Mouse (Mus musculus) cortical plate, adult 2 months (tissue): ENCODE results near the gene Lsm11. TPM values are rescaled to one million over a fixed set of nuclear protein-coding genes. Genes with fewer than 3 reads are reported as not detected.
A peak's percentile ranks its signal among the peaks of the same experiment; 100 is the strongest.

Experiments used
- H3K27ac ChIP-seq: fragments of 200-500 bp; 2 replicates; pipeline ENCODE4 v1.5.1; 2012; ENCODE audit warnings: low read length, control low read depth, inconsistent platforms; ENCODE audit not compliant: insufficient read depth
- H3K4me1 ChIP-seq: fragments of 200-500 bp; 2 replicates; pipeline ENCODE4 v1.6.1; 2011; ENCODE audit warnings: low read length; ENCODE audit not compliant: control insufficient read depth, insufficient read depth
- H3K4me3 ChIP-seq: fragments of 200-500 bp; 2 replicates; pipeline ENCODE4 v1.5.1; 2011; ENCODE audit warnings: mild to moderate bottlenecking, low read length, control low read depth; ENCODE audit not compliant: insufficient read depth
- CTCF ChIP-seq: fragments of 200-500 bp; IDR thresholded peaks from 2 replicates; pipeline ENCODE4 v1.5.1; 2011; ENCODE audit warnings: mild to moderate bottlenecking, control low read depth, low read length; ENCODE audit not compliant: insufficient read depth; ENCODE audit errors: extremely low read depth
- POLR2A ChIP-seq: fragments of 200-500 bp; IDR thresholded peaks from 2 replicates; pipeline ENCODE4 v1.6.1; 2011; ENCODE audit warnings: mild to moderate bottlenecking, low read length, control low read depth; ENCODE audit not compliant: insufficient read depth; ENCODE audit errors: extremely low read depth
- polyA plus RNA-seq: library from polyadenylated mRNA; depleted of rRNA; stranded (reverse); fragments of >200 nt; gene quantifications from 2 replicates; pipeline ENCODE4 v1.2.3, GENCODE M21; 2012; rRNA removed

The Lsm11 gene
- polyA plus RNA-seq = 11.7 and 12.3 TPM in 2 replicates

DNA sequence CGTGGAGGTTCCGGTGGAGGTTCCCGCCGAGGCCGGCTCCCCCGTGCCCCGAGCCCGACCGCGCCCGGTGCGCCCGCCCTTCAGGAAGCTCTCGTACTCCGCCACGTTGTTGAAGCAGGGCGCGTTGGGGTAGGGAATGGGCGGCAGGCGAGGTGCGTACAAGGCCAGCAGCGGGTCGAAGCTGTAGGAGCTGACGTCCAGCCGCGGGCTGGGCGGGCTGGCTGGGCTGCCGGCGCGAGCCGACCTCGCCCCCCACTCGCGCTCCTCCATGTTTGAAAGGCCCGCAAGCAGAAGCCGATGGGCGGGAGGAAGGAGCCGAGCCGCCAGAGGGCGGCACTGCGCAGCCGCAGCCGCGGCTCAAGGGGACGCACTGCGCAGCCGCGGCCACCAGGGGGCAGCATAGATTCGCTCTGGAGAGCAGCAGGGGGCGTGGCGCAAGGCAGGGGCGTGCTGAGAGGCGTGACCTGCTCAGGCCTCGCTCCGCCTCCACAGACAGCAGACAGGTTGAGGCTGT, at the start of gene Lsm11:
TSS of gene Lsm11 (minus strand) at position 293 of the 514 bp plus-strand sequence.
- peaks cover 2% of the 10 kb centered on the region; the same call in 1 of the 2 replicates for H3K4me1 ChIP-seq
- 0 out of 2 replicates have a peak within 1 kb of the TSS, but pooled peaks have one; percentile 12 for H3K27ac ChIP-seq
- peak within 1 kb of the TSS; percentile 81 for H3K4me3 ChIP-seq
- TF ChIP-seq CTCF (peak; percentile 92), POLR2A (no peak)

DNA sequence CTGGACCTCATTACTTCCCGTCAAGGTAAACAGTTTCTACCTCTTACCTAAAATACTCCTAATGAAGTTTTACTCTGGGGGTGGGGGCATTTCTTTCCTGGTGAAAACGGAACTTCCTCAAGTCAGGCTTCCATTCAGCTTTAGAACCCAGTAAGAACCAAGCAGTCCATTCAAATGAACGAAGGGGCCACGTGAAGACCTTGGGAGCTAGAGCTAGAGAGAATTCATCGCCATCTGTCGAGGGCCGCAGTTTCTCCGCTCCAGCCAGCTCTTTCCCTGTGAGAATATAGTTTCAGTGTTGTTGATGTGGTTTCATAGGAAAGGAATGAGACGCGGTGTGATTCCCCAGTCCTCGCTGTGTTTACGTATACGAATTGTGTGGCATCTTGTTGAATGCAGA, 47.4 kb upstream of the Lsm11 start:
- no peaks in the 10 kb centered on the region for H3K4me1 ChIP-seq
- no peak for TF ChIP-seq CTCF
- no peak for TF ChIP-seq POLR2A
- H3K4me3 ChIP-seq = no peak overlapping the region
- no peak overlapping the region for H3K27ac ChIP-seq

DNA sequence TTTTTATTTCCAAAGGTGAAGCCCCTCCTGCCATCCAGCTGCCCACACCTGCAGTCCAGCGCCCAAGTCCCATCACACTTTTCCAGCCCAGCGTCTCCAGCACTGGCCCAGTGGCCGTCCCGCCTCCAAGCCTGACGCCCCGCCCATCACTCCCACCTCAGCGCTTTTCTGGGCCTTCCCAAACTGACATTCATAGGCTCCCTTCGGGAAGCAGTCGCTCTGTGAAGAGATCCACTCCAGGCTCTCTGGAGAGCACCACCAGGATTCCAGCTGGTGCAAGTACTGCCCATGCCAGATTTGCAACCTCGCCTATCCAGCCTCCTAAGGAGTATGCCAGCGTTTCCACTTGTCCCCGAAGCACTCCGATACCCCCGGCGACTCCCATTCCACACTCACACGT, 46.9 kb upstream of the Lsm11 start:
- TF ChIP-seq POLR2A (no peak), CTCF (no peak)
- Histone ChIP-seq H3K4me3 (no peak overlapping the region), H3K4me1 (no peaks in the 10 kb centered on the region), H3K27ac (no peak overlapping the region)

DNA sequence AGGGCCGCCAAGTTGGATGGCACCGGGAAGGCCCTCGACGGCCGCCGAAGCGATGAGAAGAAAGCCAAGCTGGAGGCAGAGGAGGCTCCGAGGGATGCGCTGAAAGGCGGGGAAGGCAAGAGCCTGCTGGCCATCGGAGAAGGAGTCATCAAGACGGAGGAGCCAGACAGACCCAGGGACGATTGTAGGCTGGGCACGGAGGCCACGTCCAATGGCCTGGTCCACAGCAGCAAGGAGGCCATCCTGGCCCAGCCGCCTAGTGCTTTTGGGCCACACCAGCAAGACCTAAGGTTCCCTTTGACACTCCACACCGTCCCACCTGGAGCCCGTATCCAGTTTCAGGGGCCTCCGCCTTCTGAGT, 36.1 kb upstream of the Lsm11 start:
- TF ChIP-seq CTCF = no peak
- no peak for TF ChIP-seq POLR2A
- Histone ChIP-seq H3K27ac (no peak overlapping the region), H3K4me3 (peak overlapping the region; percentile 38), H3K4me1 (no peaks in the 10 kb centered on the region)

DNA sequence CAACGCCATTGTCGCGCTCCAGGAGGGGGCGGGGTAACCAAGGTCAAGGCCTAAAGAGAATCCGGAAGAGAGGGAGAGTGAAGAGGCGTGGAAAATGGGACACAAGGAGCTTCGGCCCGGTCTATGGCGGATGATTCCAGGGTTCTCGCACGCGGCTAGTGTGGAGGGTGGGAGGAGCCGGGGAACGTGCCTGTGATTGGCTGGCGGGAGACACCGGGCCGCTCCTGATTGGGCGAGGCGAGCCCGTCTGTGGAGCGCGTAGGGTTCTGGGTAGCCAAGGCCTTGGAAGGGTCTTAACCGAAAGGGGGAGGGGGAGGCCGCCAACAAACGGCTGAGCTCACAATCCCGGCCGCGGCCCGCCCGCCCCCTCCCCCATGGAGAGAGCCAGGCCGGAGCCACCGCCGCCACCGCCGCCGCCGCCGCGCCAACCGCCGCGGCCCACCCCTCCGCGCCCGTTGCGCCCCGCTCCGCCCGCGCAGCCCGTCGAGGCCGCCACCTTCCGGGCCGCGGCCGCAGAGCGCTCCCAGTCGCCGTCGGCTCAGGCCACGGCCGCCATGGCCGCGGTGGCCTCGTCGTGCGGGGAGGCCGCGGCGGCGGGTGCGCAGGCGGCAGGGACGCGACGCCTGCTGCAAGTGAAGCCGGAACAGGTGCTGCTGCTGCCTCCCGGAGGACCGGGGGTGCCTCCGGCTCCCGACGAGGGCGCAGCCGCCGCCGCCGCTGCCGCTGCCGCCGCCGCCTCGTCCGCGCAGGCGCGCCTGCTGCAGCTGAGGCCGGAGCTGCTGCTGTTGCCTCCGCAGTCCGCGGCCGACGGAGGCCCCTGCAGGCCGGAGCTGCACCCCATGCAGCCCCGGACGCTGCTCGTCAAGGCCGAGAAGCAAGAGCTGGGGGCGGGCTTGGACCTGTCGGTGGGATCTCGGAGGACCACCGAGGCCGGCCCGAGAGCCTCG, 35.5 kb upstream of the Lsm11 start, which contains the start of gene Sox30:
TSS of gene Sox30 (plus strand) at position 365 of the 947 bp plus-strand sequence.
- H3K27ac ChIP-seq = no peak within 1 kb of the TSS
- peak within 1 kb of the TSS; percentile 38 for H3K4me3 ChIP-seq
- H3K4me1 ChIP-seq = no peaks in the 10 kb centered on the region
- TF ChIP-seq POLR2A (no peak), CTCF (no peak)

DNA sequence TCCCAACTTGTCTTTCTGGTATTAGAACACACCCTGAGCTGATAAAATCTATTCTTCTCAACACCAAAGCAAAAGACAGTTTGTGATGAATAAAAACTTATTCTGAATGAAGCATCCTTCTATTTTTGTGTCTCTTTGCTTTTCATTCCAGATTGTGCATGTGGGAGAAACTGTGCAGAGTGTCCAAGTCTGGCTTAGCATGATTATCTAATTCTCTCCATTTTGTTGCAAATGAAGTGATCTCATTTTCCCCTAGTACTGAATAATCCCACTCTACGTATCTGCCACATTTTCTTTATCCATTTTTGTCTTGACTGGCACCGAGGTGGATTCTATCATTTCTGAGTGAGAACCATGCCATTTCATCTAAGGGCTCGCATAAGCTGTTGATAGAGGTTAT, 31.3 kb upstream of the Lsm11 start:
- Histone ChIP-seq H3K4me1 (no peaks in the 10 kb centered on the region), H3K4me3 (no peak overlapping the region), H3K27ac (no peak overlapping the region)
- no peak for TF ChIP-seq CTCF
- TF ChIP-seq POLR2A = no peak

DNA sequence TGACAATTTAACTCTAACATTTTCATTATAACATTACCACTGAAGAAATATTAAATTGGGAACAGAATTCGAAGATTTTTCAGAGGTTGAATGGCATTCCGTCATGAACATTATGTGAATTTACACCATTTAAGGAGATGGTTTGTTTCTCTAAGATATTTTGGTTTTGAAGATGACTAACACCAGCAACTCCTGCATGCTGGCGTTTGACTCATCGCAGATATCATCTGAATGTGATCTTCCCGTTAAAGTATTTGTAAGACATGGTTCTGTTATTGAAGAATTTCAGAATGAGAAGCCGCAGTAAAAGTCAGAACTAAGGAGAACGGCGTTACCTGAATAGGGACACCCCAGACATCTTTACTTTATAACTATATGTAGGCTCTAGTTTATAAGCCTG, 29.7 kb upstream of the Lsm11 start:
- Histone ChIP-seq H3K4me3 (no peak overlapping the region), H3K27ac (no peak overlapping the region), H3K4me1 (no peaks in the 10 kb centered on the region)
- TF ChIP-seq POLR2A (no peak), CTCF (no peak)

DNA sequence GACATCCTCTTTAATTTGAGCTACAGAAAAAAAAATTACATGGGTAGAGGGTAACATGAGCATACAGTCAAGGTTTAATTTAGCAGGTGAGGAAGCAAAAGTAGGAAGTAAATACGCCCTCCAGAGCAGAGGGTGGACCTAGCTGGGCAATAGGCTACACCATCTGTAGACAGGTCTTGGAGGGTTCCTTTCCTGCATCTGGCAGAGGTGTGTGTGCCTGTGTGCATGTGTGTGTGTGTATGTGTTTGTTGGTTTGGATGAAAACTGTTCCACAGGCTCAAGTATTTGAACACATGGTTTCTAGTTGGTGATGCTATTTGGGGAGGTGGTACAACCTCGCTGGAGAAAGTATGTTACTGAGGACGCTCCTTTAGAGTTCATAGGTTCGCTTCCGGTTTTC, 28.9 kb upstream of the Lsm11 start:
- Histone ChIP-seq H3K27ac (no peak overlapping the region), H3K4me3 (no peak overlapping the region), H3K4me1 (no peaks in the 10 kb centered on the region)
- TF ChIP-seq POLR2A (no peak), CTCF (no peak)

DNA sequence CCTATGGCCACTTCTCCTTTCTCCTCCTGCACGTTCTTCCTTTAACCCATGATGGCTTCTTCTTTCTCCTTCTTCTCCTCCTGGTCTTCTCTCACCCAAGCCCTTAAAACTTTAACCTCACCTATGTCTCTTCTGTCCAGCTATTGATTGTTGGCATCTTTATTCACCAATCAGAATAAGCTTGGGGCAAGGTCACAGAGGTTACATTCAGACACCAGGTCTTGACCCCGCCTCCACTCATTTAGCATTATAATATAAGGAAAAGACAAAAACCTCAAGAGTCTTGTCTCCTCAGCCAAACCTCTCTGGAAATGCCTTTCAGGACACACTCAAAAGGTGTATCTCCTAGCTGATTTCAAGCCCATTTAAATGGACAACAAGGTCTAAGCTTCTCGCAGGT, 23.7 kb upstream of the Lsm11 start:
- no peak for TF ChIP-seq POLR2A
- no peak for TF ChIP-seq CTCF
- H3K27ac ChIP-seq = no peak overlapping the region
- H3K4me1 ChIP-seq = no peaks in the 10 kb centered on the region
- no peak overlapping the region for H3K4me3 ChIP-seq

DNA sequence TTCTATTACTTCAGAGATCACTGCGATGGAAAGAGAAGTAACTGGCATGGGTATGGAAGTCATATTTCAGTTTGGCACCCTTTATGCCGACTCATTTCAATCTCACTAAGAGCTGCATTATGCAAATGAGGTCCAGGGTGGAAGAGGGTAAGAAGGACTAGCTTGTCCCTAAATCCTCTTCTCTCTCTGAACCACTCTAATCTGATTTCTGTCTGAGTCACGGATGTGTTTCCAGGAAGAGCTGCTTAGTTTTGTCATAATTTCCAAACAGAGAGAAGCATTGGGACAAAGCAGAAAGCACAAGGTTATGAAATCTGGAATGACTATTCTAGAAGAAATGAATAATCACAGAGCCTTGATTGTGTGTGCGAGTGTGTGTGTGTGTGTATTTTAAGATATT, 22.2 kb upstream of the Lsm11 start:
- H3K4me1 ChIP-seq = no peaks in the 10 kb centered on the region
- no peak for TF ChIP-seq CTCF
- TF ChIP-seq POLR2A = no peak
- H3K27ac ChIP-seq = no peak overlapping the region
- no peak overlapping the region for H3K4me3 ChIP-seq
